Mouse (Mus musculus) monocyte, adult 59 days (primary cell): ENCODE data around the gene Krtap5-3. TPM values are rescaled to one million over a fixed set of nuclear protein-coding genes. Genes with fewer than 3 reads are reported as not detected.

Source experiments
- total RNA-seq, 2 experiments: library from RNA; stranded (reverse); gene quantifications; one replicate each; pipeline ENCODE4 v1.2.4; 2023

The Krtap5-3 gene
- not detected for total RNA-seq

DNA sequence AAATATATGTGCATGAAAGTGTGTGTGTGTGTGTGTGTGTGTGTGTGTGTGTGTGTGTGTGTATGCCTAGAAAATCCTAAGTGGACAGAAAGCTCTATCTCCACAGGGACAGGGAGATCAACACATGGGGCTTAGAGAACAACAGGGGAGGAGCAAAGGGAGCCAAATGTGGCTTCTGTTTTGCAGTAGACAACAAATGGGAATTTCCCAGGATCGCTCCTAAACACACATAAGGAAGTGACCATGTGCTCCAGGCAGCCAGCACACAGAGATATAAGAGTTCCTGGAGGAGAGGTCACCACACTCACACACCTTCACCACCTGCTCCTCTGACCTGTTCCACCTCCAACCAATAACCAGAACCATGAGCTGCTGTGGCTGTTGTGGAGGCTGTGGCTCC lies at the start of gene Krtap5-3:
Krtap5-3 (plus strand) TSS at position 301 of the 400 bp plus-strand sequence.

DNA sequence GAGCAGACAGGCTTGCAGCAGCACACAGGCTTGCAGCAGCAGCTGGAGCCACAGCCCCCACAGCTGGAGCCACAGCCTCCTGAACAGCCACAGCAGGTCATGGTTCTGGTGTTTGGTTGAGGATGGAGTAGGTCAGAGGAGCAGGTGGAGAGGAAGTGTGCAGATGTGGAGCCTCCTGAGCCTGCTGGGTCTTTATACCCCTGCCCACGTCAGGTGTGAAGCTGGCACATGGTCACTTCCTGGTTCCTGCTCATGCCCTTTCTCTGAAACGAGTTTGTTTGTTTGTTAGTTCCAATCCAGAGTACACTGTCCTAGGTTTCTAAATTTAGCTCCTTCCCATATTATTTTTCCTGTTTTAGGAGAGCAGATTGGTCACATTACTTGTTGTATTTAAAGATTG lies 44.2 kb upstream of the Krtap5-3 start, which contains the start of gene Gm29735:
Gm29735 (minus strand) TSS at position 101 of the 400 bp plus-strand sequence.

DNA sequence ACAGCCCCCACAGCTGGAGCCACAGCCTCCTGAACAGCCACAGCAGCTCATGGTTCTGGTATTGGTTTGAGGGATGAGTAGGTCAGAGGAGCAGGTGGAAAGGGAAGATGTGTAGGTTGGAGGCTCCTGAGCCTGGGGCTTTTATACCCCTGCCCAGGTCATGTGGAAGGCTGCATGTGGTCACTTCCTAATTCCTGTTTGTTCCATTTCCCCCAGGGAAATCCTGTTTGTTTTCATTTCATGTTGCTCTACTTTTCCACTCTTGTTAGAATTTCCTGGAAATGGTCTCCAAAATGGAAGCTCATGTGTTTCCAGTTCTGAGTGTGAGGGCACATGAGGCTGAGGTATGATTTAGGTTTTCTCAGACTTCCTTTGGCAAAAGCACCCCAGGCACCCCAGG lies 35.5 kb upstream of the Krtap5-3 start, which contains the start of gene Gm4553:
Gm4553 (minus strand) TSS at position 101 of the 400 bp plus-strand sequence.

DNA sequence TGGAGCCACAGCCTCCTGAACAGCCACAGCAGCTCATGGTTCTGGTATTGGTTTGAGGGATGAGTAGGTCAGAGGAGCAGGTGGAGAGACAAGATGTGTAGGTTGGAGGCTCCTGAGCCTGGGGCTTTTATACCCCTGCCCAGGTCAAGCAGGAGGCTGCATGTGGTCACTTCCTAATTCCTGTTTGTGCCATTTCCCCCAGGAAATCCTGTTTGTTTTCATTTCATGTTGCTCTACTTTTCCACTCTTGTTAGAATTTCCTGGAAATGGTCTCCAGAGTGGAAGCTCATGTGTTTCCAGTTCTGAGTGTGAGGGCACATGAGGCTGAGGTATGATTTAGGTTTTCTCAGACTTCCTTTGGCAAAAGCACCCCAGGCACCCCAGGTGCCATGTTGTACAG lies 25.3 kb upstream of the Krtap5-3 start, which contains the start of gene Krtap5-2:
Krtap5-2 (minus strand) TSS at position 101 of the 400 bp plus-strand sequence.

DNA sequence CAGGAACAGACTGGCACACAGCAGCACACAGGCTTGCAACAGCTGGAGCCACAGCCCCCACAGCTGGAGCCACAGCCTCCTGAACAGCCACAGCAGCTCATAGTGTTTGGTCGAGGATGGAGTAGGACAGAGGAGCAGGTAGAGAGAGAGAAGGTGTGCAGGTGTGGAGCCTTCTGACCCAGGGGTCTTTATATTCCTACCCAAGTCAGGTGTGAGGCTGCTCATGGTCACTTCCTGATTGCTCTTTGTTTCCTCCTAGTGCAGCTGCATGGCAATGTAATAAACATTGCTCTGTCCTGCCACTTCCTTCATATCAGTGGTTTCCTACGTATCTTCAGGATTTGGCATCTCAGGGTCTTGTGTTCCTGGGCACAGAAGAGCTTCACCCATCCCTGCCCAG lies 10.9 kb upstream of the Krtap5-3 start, which contains the start of gene Gm10153:
Gm10153 (minus strand) TSS at position 101 of the 400 bp plus-strand sequence.

DNA sequence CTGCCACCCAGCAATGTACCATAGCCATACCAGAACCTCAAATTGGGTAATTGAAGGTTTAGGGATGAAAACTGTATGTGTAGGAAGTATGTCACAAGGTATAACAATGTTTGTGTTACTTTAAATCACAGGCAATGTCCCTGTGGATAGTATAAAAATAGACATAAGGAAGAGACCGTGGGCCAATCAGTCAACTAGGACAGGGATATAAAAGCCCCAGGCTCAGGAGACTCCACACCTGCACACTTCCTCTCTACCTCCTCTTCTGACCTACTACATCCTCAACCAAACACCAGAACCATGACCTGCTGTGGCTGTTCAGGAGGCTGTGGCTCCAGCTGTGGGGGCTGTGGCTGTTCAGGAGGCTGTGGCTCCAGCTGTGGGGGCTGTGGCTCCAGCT lies 10.4 kb downstream of the Krtap5-3 start, which contains the start of gene Gm7579:
Gm7579 (plus strand) TSS at position 301 of the 400 bp plus-strand sequence.

DNA sequence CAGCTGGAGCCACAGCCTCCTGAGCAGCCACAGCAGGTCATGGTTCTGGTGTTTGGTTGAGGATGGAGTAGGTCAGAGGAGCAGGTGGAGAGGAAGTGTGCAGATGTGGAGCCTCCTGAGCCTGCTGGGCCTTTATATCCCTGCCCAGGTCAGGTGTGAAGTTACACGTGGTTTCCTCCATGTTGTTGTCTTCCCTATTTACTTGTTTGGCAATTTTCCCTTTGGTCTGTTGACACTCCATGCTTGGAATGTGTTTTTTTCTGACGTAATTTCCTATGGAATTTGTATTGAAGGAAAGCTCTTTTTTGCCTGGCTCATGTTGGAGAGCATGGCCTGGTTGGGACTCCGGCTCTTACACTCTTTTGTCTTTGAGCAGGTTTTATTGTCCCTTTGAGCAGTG lies 28.7 kb downstream of the Krtap5-3 start, which contains the start of gene Krtap5-5:
Krtap5-5 (minus strand) TSS at position 101 of the 400 bp plus-strand sequence.

DNA sequence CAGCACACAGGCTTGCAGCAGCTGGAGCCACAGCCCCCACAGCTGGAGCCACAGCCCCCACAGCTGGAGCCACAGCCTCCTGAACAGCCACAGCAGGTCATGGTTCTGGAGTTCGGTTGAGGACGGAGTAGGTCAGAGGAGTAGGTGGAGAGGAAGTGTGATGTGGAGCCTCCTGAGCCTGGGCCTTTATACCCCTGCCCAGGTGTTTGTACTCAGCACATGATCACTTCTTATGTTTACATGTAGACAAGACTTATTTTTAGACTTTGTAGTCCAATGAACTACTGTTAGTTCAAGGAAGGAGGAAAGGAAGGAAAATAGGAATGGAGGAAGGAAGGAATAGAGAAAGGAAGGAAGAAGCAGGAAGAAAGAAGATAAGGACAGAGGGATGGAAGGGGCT lies 39.8 kb downstream of the Krtap5-3 start, which contains the start of gene Gm40460:
Gm40460 (minus strand) TSS at position 101 of the 400 bp plus-strand sequence.

Other genes with a start within 250 kb of the Krtap5-3 start
- 10 to 100 TPM; 33.7 to 38.0 TPM for gene Mob2, start 140.3 kb upstream of the Krtap5-3 start, total RNA-seq
- gene Dusp8, start 105.5 kb upstream of the Krtap5-3 start, total RNA-seq, result 1 to 10 TPM; 1.2 to 2.1 TPM
- not detected for gene Gm45618, start 80.6 kb upstream of the Krtap5-3 start, total RNA-seq
- gene Gm39115, start 65.3 kb upstream of the Krtap5-3 start, total RNA-seq, result not detected
- not detected for gene Gm45337, start 56.8 kb upstream of the Krtap5-3 start, total RNA-seq
- not detected for gene Gm29735, start 44.3 kb upstream of the Krtap5-3 start, total RNA-seq
- not detected for gene Gm4553, start 35.6 kb upstream of the Krtap5-3 start, total RNA-seq
- not detected for gene Krtap5-2, start 25.4 kb upstream of the Krtap5-3 start, total RNA-seq
- not detected for gene Gm10153, start 11.0 kb upstream of the Krtap5-3 start, total RNA-seq
- not detected for gene Gm7579, start 10.5 kb downstream of the Krtap5-3 start, total RNA-seq
- not detected for gene Krtap5-5, start 28.6 kb downstream of the Krtap5-3 start, total RNA-seq
- gene Gm40460, start 39.7 kb downstream of the Krtap5-3 start, total RNA-seq, result not detected
- gene Gm2431, start 57.0 kb downstream of the Krtap5-3 start, total RNA-seq, result not detected
- gene Gm4559, start 73.0 kb downstream of the Krtap5-3 start, total RNA-seq, result not detected
- not detected for gene Krtap5-1, start 95.8 kb downstream of the Krtap5-3 start, total RNA-seq
- not detected for gene Krtap5-4, start 102.2 kb downstream of the Krtap5-3 start, total RNA-seq
- gene Ifitm10, start 172.4 kb downstream of the Krtap5-3 start, total RNA-seq, result 10 to 100 TPM in 1 of 2 experiments, 1 to 10 TPM in 1; 8.6 to 10.3 TPM
- not detected for gene Gm49369, start 181.3 kb downstream of the Krtap5-3 start, total RNA-seq
- gene Ctsd, start 186.7 kb downstream of the Krtap5-3 start, total RNA-seq, result 100 to 1,000 TPM; 587 to 608 TPM
- not detected for gene Syt8, start 233.5 kb downstream of the Krtap5-3 start, total RNA-seq
- gene Tnni2, start 240.4 kb downstream of the Krtap5-3 start, total RNA-seq, result 10 to 100 TPM in 1 of 2 experiments, 1 to 10 TPM in 1; 8.4 to 13.1 TPM